Mouse (Mus musculus) MEL (cell line): Measurements from ENCODE around the gene Copg2.

Source experiments
- CHD2 ChIP-seq: IDR thresholded peaks from 2 replicates; pipeline ENCODE4 v1.6.1; 2011; ENCODE audit warnings: low read length, improper control_type of control experiment
- CTCF ChIP-seq, 3 experiments: IDR thresholded peaks in 2 of 3; conservative IDR thresholded peaks in 1 of 3; 2 replicates each; pipeline ENCODE4 v1.5.1; 2011 to 2012; ENCODE audit warnings: low read length in 3 of 3, low read depth in 2 of 3, mild to moderate bottlenecking in 2 of 3, improper control_type of control experiment in 1 of 3, inconsistent platforms in 1 of 3, mixed read lengths in 1 of 3, moderate library complexity in 1 of 3; ENCODE audit not compliant: control insufficient read depth in 1 of 3, insufficient read depth in 1 of 3, poor library complexity in 1 of 3, severe bottlenecking in 1 of 3
- MEF2A ChIP-seq: IDR thresholded peaks from 2 replicates; pipeline ENCODE4 v1.6.1; 2014; ENCODE audit warnings: low read depth, mild to moderate bottlenecking, inconsistent platforms, low read length, improper control_type of control experiment; ENCODE audit not compliant: poor library complexity, insufficient replicate concordance, severe bottlenecking; ENCODE audit errors: extremely low read depth
- NRF1 ChIP-seq: IDR thresholded peaks from 2 replicates; pipeline ENCODE4 v1.6.1; 2014; ENCODE audit warnings: low read depth, mild to moderate bottlenecking, inconsistent platforms, low read length, improper control_type of control experiment, moderate library complexity; ENCODE audit not compliant: poor library complexity, insufficient read depth, severe bottlenecking
- POLR2A ChIP-seq, 2 experiments: IDR thresholded peaks; 2 replicates each; pipeline ENCODE4 v1.6.1; 2011 to 2012; ENCODE audit warnings: low read length in 2 of 2, mild to moderate bottlenecking in 2 of 2, control low read depth in 1 of 2, improper control_type of control experiment in 1 of 2, low read depth in 1 of 2, moderate library complexity in 1 of 2; ENCODE audit not compliant: control insufficient read depth in 1 of 2, insufficient read depth in 1 of 2, poor library complexity in 1 of 2
- POLR2AphosphoS2 ChIP-seq: IDR thresholded peaks from 2 replicates; pipeline ENCODE4 v1.6.1; 2011; ENCODE audit warnings: low read length, improper control_type of control experiment
- SIN3A ChIP-seq: IDR thresholded peaks from 2 replicates; pipeline ENCODE4 v1.6.1; 2012; ENCODE audit warnings: low read length, improper control_type of control experiment, inconsistent platforms
- USF1 ChIP-seq: IDR thresholded peaks from 2 replicates; pipeline ENCODE4 v1.6.1; 2014; ENCODE audit warnings: low read depth, mild to moderate bottlenecking, inconsistent platforms, low read length, improper control_type of control experiment, moderate library complexity
- ZC3H11A ChIP-seq: IDR thresholded peaks from 2 replicates; pipeline ENCODE4 v1.6.1; 2012; ENCODE audit warnings: low read depth, mild to moderate bottlenecking, inconsistent platforms, low read length, improper control_type of control experiment
- ZMIZ1 ChIP-seq: IDR thresholded peaks from 2 replicates; pipeline ENCODE4 v1.6.1; 2012; ENCODE audit warnings: low read depth, mild to moderate bottlenecking, inconsistent platforms, low read length, improper control_type of control experiment, moderate library complexity
- ZNF384 ChIP-seq: IDR thresholded peaks from 2 replicates; pipeline ENCODE4 v1.6.1; 2012; ENCODE audit warnings: low read depth, mild to moderate bottlenecking, inconsistent platforms, low read length, improper control_type of control experiment

DNA sequence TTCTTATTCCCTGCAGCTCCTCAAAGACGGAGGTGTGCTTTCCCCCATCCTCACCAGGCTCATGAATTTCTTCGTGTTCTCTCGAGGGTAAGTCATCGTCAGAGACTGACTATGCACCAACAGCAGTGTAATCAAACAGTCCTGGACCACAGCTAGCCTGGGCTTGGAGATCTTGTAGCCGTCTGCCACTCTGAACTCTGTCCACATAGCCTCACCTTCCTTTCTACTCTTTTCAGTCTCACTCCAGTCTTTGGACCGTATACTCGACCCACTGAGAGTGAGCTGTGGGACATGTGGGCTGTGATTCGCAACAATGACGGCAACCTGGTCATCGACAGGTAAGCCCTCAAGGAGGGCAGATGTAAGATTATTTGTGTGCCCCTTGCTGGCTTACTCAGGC, 151.7 kb downstream of the Copg2 start:
- TF ChIP-seq CTCF (IDR thresholded peaks at IDR 0.05 in 2 of 3, conservative IDR thresholded peaks at IDR 0.05 in 1 of 3; ENCODE audit: control insufficient read depth in 1 of 3, insufficient read depth in 1 of 3, low read depth in 2 of 3, low read length in 3 of 3, poor library complexity in 1 of 3, severe bottlenecking in 1 of 3) = no peak
- no peak for TF ChIP-seq POLR2A (IDR thresholded peaks at IDR 0.05; ENCODE audit: control insufficient read depth in 1 of 2, insufficient read depth in 1 of 2, low read depth in 1 of 2, low read length in 2 of 2, poor library complexity in 1 of 2)
- no peak for TF ChIP-seq ZNF384
- TF ChIP-seq POLR2AphosphoS2 = no peak
- no peak for TF ChIP-seq SIN3A
- TF ChIP-seq CHD2 = no peak
- TF ChIP-seq ZC3H11A = no peak
- no peak for TF ChIP-seq ZMIZ1
- no peak for TF ChIP-seq USF1
- no peak for TF ChIP-seq NRF1
- no peak for TF ChIP-seq MEF2A
